Mouse (Mus musculus) neural tube, postnatal 0 days (tissue): Measurements from ENCODE around the gene Cdc42ep5. TPM values are rescaled to one million over a fixed set of nuclear protein-coding genes. Genes with fewer than 3 reads are reported as not detected.

Source experiments
- polyA plus RNA-seq: library from polyadenylated mRNA; unstranded; fragments of >200 nt; fragmentation: Nextera tagmentation; extraction: Ambion mirVana; gene quantifications from 2 replicates; pipeline ENCODE4 v1.2.1, GENCODE M21; 2015

The Cdc42ep5 gene
- 11.5 and 16.0 TPM in 2 replicates for polyA plus RNA-seq

GRCm38 (mm10) chr7:4164090-4164910 is at the start of gene Cdc42ep5:
Cdc42ep5 (minus strand) TSS chr7:4164860.

GRCm38 (mm10) chr7:4150059-4150541 is 14.6 kb downstream of the Cdc42ep5 start, which contains the start of gene Leng9:
Leng9 (minus strand) TSS chr7:4150374.

GRCm38 (mm10) chr7:4136771-4137531 is 27.7 kb downstream of the Cdc42ep5 start, which contains the start of gene Leng8:
Leng8 (plus strand) TSS chr7:4137039.

GRCm38 (mm10) chr7:4119344-4119902 is 45.2 kb downstream of the Cdc42ep5 start, which contains the start of gene Ttyh1:
Ttyh1 (plus strand) TSS chr7:4119408.

Other genes starting within 250 kb of the Cdc42ep5 start
- gene Lilra6, start 249.4 kb downstream of the Cdc42ep5 start, polyA plus RNA-seq: 0.06 TPM in 1 of 2 replicates, not detected in the other
- gene Lair1, start 101.7 kb downstream of the Cdc42ep5 start, polyA plus RNA-seq: 4.8 and 5.0 TPM in 2 replicates
- 295 and 344 TPM in 2 replicates for gene Ttyh1, start 45.5 kb downstream of the Cdc42ep5 start, polyA plus RNA-seq
- gene Leng8, start 27.8 kb downstream of the Cdc42ep5 start, polyA plus RNA-seq: 39.6 and 53.1 TPM in 2 replicates
- 6.5 and 7.2 TPM in 2 replicates for gene Leng9, start 14.5 kb downstream of the Cdc42ep5 start, polyA plus RNA-seq
- gene Lilra5, start 72.9 kb upstream of the Cdc42ep5 start, polyA plus RNA-seq: 0.14 and 0.21 TPM in 2 replicates
- not detected in 2 replicates for gene Ncr1, start 172.9 kb upstream of the Cdc42ep5 start, polyA plus RNA-seq
- not detected in 2 replicates for gene Gp6, start 232.9 kb upstream of the Cdc42ep5 start, polyA plus RNA-seq